Mouse (Mus musculus): ENCODE data around the gene Hoxa4.

The Hoxa4 gene

DNA sequence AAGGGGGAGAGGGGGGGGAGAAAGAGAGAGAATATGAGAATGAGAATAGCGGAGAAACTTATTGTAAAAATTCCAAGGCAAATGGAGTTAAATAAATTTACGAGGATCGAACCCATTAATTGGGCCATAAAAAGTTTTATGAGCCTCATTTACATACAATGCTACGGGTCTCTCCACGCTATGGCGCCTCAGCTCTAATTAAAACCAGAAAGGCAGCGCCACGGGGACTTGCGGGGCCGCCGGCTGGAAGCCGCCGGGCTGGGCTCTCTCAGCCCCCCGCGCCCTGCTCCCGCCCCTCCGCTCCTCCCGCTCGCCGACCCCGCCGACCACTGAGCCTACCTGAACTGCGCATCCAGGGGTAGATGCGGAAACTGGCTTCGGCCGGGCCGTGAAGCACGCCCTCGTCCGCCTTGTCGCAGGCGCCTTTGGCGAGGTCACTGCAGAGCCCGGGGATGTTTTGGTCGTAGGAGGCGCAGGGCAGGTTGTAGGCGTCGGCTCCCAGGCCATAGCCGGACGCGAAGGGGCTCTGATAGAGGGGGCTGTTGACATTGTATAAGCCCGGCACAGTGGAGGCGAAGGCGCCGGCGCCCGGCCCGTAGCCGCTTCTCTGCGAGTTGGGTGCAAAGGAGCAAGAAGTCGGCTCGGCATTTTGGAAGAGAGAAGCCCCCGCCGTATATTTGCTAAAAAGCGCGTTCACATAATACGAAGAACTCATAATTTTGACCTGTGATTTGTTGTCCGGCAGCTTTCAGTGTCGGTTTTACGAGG lies 25.3 kb upstream of the Hoxa4 start:
- DNase-seq (ENCODE audit: low spot score) = no peak

DNA sequence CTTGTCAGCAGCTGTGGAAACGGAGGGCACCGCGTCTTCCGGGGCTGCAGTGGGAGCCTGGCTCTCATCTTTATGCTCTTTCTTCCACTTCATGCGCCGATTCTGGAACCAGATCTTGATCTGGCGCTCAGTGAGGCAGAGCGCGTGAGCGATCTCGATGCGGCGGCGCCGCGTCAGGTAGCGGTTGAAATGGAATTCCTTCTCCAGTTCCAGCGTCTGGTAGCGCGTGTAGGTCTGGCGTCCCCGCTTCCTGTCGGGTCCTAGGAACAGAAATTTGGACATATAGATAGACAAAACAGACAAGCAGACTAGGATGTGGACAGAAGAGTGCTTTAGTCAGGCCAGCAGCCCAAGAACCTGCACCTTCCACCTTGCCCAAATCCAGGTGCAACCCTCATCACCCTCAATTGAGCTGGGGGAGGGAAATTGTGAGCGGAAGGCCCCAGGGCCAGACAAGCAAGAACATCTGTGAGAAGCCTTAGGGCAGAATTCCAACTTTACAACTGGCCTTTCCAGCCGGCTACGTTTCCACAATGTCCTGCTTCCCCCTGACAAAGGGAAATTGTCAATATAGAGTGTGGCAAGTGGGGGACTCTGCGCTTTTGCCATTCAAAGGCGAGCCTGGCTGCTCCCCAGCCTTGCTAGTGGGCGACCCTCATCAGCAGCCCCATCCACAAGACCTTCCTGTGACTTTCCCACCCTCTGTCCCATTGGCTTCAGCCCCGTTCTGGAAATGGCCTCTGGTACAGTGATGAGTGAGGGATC lies 24.4 kb upstream of the Hoxa4 start:
- no peak for DNase-seq (ENCODE audit: low spot score)

- DNase-seq (ENCODE audit: low spot score) = no peak
Observed at GRCm38 (mm10) chr6:52215070-52215469, 23.5 kb upstream of the Hoxa4 start.

DNA sequence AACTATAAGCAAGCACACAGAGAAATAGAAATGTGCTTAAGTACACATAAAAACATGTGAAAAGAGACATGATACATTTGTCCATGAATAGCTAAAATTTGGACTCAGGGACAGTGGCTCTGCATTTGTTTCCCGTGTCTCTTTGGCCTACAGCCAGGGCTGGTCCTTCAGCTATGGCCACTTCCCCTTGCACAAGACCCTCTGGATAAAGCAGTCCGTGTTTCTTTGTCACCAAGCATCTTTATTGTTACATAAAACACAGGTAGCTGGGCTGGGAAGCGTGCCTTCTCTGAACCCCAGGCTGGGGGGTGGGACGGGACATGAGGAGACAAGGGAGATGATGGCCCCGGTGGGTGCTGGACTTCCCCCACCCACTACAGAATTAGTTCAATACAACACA lies 22.7 kb upstream of the Hoxa4 start:
- no peak for DNase-seq (ENCODE audit: low spot score)

DNA sequence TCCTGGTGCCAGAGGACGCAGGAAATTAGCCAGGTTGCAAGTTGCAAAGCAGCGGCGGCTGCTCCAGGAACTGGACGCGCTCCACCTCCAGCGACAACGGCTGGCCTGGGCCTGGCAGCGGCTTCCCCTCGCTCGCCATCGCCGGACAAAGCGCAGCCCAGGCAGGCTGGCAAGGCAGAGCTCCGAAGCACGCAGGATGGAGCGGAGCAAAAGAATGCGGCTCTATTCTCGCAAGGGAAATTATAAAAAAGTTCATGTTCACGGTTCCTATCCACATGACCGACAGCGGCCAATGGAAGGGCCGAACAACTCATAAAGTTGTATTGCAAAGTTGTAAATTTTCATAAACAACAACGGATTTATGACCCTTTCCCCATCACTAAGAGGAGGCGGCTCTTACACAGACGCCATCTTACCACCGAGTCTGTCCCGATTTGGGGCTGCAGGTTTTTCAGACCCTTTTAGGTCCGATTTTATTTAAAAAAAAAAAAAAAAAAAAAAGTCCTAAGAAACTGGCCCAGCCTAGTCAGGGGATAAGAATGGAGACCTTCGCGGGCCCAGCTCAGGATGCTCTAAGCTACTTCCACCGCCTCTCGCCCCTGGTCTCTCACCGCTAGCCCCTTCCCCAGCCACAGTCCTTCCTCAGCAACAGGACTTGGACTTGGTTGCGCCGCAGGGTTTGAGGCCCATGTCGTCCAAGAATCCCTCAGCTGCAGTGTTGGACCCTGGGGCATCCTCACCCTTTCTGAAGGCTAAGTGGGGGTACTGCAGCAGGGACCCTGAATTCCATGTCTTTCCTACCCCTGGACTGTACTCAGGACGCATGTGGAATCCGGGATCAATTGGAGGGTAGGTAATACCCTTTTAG lies 21.8 kb upstream of the Hoxa4 start, which contains the start of the genes Hoxa3 and Gm28308:
Gene Hoxa3, minus strand, starts transcription at position 218 of the 868 bp plus-strand sequence.
Gene Gm28308, minus strand, starts transcription at position 221 of the 868 bp plus-strand sequence.
- DNase-seq (ENCODE audit: low spot score) = no peak

DNA sequence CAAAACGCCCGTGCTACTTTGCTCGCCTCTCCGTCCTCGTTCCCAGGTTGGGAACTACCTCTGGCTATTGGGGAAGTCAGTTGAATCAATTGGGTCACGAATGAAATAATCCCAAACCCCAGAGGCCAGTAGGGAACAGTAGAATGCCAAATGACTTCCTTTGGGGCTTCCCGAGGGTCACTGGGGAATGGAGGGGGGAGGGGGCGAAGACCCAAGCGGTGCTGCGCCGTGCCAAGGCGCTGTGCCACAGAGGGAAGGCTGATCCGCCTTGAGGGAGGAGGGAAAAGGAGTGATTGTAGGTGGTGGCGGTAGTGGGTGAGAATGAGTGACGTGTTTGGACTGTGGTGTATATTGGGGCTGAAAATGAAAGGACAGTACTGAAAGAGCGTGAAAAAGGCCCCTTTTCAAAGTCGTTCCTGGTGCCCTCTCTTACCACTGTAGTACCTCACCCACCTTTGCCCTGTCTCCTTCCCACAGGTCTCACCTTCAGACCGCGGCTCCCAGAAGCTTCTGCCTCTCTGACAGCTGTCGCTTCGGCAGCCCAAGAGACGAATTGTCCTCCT lies 21.1 kb upstream of the Hoxa4 start:
- DNase-seq (ENCODE audit: low spot score) = no peak

DNA sequence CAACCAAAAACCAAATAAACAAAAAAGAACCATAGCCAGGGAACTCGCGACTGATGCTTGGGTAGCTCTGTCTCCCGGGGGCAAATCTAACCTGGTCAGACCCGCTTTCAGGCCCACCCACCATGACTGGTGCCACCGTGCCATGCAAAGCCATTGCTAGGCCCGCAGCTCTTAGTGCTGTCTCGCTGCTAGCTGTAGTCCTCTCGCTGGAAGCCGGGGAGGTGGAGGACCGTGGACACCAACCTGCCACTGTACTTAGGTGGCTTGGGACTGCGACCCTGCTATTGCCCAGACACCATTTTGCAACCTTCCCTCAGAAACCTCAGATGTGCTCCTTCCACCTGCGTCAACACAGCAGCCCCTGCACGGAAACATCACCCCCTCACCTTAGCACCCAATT lies 20.4 kb upstream of the Hoxa4 start:
- no peak for DNase-seq (ENCODE audit: low spot score)

DNA sequence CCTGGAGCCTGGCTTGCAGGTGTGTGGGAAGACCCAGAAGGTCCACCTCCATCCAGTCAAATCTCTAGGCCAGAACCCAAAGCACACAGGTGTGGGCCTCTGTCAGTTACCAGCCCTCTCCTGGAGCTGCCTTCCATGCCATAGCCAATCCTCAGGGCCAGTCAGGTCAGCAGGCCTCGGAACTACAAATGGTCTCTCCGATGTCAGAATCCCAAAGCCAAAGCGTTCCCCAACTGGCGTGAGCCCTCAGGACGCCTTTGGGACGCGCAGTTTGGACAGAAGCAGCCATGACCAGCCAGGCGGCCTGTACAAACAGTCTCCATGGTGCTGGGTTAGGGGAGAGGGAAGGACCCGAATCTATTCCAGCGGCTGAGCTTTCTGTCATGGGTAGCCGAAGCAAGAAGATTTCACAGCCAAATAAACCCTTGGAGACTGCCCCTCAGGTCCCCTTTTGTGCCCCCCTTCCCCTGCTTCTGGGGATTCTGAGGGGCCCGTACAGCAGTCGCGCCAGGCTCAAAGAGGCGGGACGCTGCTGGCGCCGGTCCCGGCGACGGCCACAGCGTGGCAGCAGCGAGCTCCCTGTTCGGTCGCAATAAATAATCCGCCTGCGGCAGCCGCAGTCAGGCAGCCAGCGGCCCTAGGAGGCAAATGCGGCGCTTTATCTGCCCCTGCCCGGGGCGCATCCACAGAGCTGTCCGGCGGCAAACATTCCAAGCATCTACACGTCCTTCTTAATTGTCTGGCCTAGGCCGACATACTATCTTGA lies 19.8 kb upstream of the Hoxa4 start:
- peak; percentile 69 for DNase-seq (ENCODE audit: low spot score)

DNA sequence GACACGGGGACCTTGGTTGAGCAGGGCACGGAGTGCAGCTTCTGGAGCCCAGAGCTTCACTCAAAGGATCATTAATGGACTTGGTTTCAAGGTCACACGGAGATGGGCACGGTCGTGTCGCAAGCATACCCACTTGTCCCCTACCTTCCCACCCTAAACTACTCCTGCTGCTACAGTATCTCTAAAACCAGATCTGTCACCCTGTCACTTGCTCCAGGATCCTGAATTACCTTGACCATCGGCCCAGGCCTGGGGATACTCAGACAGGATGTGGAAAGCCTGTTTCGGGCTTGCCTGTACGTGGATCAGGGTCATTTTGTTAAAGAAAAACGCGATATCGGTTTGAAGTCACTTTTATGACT lies 18.1 kb upstream of the Hoxa4 start:
- DNase-seq (ENCODE audit: low spot score) = no peak

- no peak for DNase-seq (ENCODE audit: low spot score)
Observed at GRCm38 (mm10) chr6:52208868-52209684, 17.5 kb upstream of the Hoxa4 start.

DNA sequence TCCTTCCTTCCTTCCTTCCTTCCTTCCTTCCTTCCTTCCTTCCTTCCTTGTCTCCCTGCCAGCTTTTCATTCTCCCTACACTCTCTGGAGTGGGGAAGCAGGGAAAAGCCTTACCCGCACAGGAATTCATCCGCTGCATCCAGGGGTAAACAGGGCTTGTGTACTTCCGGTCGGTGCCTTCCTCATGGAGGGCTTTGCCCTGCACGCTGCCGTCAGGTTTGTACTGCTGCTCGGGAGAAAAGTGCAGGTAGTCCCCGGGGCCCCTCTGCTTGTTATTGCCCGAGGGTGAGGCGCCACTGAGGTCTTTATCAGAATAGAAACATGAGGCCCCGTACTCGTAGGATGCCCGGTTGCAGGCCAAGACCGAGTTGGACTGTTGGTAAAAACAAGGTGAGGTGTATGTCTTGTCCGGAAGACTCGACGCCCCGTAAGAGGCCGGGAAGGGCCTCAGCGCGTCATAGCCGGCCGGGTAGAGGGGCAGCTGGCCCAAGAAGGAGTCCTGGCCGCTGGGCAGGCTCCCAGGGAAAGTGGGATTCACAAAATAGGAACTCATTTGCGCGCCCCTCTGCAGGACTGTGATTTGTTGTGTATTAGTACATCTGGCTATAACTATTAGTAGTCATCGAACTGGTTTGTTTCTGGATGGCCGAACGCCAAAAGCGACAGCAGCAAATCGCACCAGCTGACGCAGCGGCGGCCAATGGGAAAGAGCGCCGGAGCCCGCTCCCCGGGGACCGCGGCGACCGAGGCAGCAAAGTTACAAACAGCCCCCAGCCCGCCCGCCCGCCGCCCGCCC lies 16.7 kb upstream of the Hoxa4 start, which contains the start of gene Hoxa6:
Gene Hoxa6, minus strand, starts transcription at position 651 of the 796 bp plus-strand sequence.
- DNase-seq (ENCODE audit: low spot score) = no peak

DNA sequence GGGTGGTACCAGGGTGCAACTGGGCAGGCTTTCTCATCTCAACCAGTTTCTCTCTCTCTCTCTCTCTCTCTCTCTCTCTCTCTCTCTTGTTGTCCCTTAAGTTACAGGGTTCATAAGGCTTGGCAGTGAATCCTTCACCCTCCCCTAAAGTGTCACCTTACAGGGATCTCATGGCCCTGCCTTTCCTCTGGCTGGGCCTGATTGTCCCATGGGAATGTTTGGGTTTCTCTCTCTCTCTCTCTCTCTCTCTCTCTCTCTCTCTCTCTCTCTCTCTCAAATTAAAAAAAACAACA lies 16.1 kb upstream of the Hoxa4 start:
- no peak for DNase-seq (ENCODE audit: low spot score)

GRCm38 (mm10) chr6:52206882-52207683 lies 15.5 kb upstream of the Hoxa4 start:
- no peak for DNase-seq (ENCODE audit: low spot score)

DNA sequence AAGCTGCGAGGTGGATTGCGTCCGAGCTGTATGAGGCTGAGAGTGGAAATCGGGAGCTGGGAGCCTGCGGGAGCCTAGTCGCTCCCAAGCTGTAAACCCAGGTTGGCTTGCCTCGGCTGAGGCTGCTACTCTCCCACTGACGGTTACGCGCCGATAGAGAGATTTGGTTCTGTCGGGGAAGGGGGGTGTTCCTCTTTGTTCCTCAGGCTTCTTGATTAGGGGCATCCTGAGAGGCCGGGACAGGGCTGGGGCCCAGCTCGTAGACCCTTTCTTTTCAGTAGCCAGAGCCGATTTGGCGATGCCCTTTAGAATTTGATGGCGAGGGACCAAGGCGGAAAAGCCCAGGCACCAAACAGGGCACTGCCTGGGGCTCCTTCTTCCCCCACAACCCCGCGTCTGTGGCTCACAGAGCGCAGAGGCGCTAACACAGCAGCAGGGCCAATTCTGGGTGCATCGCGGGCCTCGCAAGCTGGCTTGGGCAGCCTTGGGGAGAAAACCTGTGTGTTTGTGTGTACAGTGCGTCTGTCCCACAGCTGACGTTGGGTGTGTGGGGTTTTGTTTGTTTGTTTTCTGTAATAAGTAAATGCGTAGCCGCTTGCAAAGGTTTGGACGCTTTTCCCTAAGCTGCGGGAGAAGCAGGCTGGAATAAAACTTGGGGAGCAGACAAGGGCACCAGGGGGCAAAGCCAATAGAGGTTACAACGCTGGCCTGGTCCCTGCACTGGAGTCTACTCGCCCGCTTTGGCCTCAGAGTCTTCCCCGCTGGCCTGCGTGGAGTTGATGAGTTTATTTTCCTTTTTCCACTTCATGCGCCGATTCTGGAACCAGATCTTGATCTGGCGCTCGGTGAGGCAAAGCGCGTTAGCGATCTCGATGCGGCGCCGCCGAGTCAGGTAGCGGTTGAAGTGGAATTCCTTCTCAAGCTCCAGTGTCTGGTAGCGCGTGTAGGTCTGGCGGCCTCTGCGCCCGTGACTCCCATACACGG lies 14.4 kb upstream of the Hoxa4 start:
- DNase-seq (ENCODE audit: low spot score) = no peak

DNA sequence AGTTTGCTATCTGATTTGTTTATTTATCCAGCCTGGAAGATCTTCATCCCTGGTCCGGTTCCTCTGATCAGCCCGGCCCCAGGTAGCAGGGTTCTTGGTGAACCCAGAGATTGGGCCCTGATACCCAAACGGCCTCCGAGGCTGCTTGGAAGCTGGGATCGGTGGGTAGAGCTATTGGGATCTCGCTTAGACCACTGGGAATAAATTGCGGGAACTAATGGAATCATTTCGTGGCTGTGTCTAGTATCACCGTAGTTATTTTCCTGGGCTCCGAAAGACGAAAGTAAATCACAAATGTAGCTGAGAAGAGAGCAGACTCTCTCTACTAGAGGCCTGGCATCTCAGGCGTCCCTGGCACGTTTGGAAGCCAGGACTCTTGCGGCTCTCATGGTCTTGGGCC lies 13.7 kb upstream of the Hoxa4 start:
- no peak for DNase-seq (ENCODE audit: low spot score)

DNA sequence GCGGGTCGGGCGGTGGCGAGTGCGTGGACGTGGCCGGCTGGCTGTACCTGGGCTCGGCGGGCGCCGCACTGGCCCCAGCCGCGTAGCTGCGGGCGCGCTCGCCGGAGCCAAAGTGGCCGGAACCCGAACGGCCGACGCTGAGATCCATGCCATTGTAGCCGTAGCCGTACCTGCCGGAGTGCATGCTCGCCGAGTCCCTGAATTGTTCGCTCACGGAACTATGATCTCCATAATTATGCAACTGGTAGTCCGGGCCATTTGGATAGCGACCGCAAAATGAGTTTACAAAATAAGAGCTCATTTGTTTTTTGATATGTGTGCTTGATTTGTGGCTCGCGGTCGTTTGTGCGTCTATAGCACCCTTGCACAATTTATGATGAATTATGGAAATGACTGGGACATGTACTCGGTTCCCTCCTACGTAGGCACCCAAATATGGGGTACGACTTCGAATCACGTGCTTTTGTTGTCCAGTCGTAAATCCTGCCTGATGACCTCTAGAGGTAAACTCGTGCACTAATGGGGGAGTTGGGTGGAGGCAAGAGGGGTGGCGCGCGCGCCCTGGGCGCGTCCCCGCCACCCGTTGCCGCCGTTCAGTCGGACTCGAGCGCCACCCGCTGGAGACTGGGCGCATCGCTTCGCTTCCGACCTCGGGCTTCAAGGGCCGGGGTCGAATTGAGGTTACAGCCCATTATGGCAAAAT lies 12.6 kb upstream of the Hoxa4 start, which contains the start of gene Hoxa5:
Gene Hoxa5, minus strand, starts transcription at position 538 of the 703 bp plus-strand sequence.
- DNase-seq (ENCODE audit: low spot score) = no peak

Measured in T-cell, adult 2 months (primary cell).